ENCODE assay signal across 36 mouse cellular contexts in the genomic region with DNA sequence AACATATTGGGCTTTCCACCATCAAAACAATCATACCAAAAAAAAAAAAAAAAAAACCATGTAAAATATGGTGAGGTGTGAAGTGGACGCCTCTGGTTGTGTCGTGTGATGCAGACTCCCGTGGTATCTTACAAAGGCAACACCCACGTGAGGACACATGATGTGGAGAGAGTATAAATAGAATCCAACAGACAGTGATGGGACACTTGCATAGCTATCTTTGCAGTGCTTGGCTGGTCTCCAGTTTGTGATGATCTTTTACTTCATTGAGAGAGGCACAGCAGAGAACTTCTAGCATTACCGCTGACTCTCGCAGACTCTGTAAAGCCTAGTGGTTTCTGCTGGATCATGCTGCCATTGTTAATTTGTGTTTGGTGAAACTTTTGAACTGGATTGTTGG. TPM values are rescaled to one million over a fixed set of nuclear protein-coding genes. Genes with fewer than 3 reads are reported as not detected.
"Had no signal": no experiment of that assay in that cellular context is flagged by ENCODE, and none has a peak within 500 bp of the region (broad histone marks: within the 10 kb centered on the region; RNA-seq: fewer than 3 reads in every experiment).

No protein-coding gene starts in this region.

- H3K27me3 ChIP-seq: heart, embryonic 13.5 days; intestine, embryonic 15.5 days; limb, embryonic 12.5 days; liver, embryonic 13.5 days had no signal

- H3K9ac ChIP-seq: heart, embryonic 13.5 days; hindbrain, embryonic 14.5 days; intestine, embryonic 15.5 days; limb, embryonic 12.5 days; liver, embryonic 13.5 days had no signal

- DNase-seq: gastrocnemius, postnatal 14 days; gastrocnemius, postnatal 36 days; heart, adult 18-20 months; kidney, adult 18-20 months; kidney, adult 8-10 months; kidney, postnatal 10 days; kidney, postnatal 25 days; kidney, postnatal 4 days; liver; liver, embryonic 13.5 days had no signal

- H3K27ac ChIP-seq: heart, embryonic 10.5 days; heart, embryonic 13.5 days; hindbrain, embryonic 14.5 days; intestine, embryonic 15.5 days; layer of hippocampus, adult 2 months; left cerebral cortex, adult 2 months; limb, embryonic 10.5 days; limb, embryonic 12.5 days; liver, embryonic 13.5 days had no signal

- ATAC-seq: hindbrain, embryonic 16.5 days; inflammation-experienced regulatory T-cells, adult 6 months; intestine, embryonic 15.5 days; intestine, postnatal 0 days had no signal

- H3K4me3 ChIP-seq: heart, embryonic 10.5 days; heart, embryonic 13.5 days; intestine, embryonic 15.5 days; layer of hippocampus, adult 2 months; left cerebral cortex, adult 2 months; limb, embryonic 10.5 days; limb, embryonic 12.5 days; liver, embryonic 13.5 days had no signal

- H3K36me3 ChIP-seq: heart, embryonic 10.5 days; heart, embryonic 13.5 days; intestine, embryonic 15.5 days; limb, embryonic 10.5 days; limb, embryonic 12.5 days; liver, embryonic 13.5 days had no signal

- H3K4me2 ChIP-seq: heart, embryonic 13.5 days; hindbrain, embryonic 14.5 days; intestine, embryonic 15.5 days; limb, embryonic 12.5 days; liver, embryonic 11.5 days; liver, embryonic 13.5 days had no signal

- H3K4me1 ChIP-seq: heart, embryonic 10.5 days; intestine, embryonic 15.5 days; liver, embryonic 13.5 days had no signal

- H3K9me3 ChIP-seq: heart, embryonic 10.5 days; heart, embryonic 13.5 days; intestine, embryonic 15.5 days; limb, embryonic 10.5 days; limb, embryonic 12.5 days; liver, embryonic 13.5 days had no signal

RNA-seq across cellular contexts. Expression of gene Actrt3, which starts 10.9 kb away (rescaled TPM):
- total RNA-seq: gastrocnemius, adult 18-20 months; gastrocnemius, adult 8-10 months; gastrocnemius, postnatal 14 days; gastrocnemius, postnatal 36 days; heart, adult 18-20 months; heart, adult 8-10 months; heart, postnatal 25 days; hematopoietic stem cell, adult 5-6 weeks had no signal
- polyA plus RNA-seq: gonadal fat pad, adult 2 months; heart, embryonic 10.5 days; heart, embryonic 13.5 days; heart, embryonic 16.5 days; kidney, embryonic 14.5 days; liver, embryonic 11.5 days; liver, embryonic 13.5 days had no signal

RNA-seq across cellular contexts. Expression of gene Mecom, which starts 41.1 kb away (rescaled TPM):
- polyA plus RNA-seq: inflammation-experienced regulatory T-cells, adult 6 months had no signal

RNA-seq across cellular contexts. Expression of gene Lrriq4, which starts 55.4 kb away (rescaled TPM):
- total RNA-seq: gastrocnemius, adult 18-20 months; gastrocnemius, adult 8-10 months; gastrocnemius, postnatal 14 days; gastrocnemius, postnatal 36 days; heart, adult 18-20 months; heart, adult 8-10 months; heart, postnatal 25 days; hematopoietic stem cell, adult 5-6 weeks; layer of hippocampus, adult 2 months; layer of hippocampus, postnatal 10 days; layer of hippocampus, postnatal 25 days; left cerebral cortex, adult 2 months; left cerebral cortex, postnatal 14 days; left cerebral cortex, postnatal 36 days had no signal
- polyA plus RNA-seq: heart, embryonic 10.5 days; heart, embryonic 13.5 days; heart, embryonic 16.5 days; hindbrain, embryonic 11.5 days; hindbrain, embryonic 14.5 days; inflammation-experienced regulatory T-cells, adult 6 months; intestine, embryonic 15.5 days; intestine, postnatal 0 days; kidney, embryonic 14.5 days; limb, embryonic 10.5 days; limb, embryonic 12.5 days; limb, embryonic 14.5 days; liver, embryonic 11.5 days; liver, embryonic 13.5 days had no signal

RNA-seq across cellular contexts. Expression of gene Lrrc34, which starts 58.8 kb away (rescaled TPM):
- total RNA-seq: gastrocnemius, adult 18-20 months; gastrocnemius, adult 8-10 months; gastrocnemius, postnatal 14 days; gastrocnemius, postnatal 36 days; heart, adult 8-10 months; heart, postnatal 25 days; layer of hippocampus, postnatal 25 days; left cerebral cortex, adult 2 months; left cerebral cortex, postnatal 36 days had no signal
